Mouse (Mus musculus) MEL (cell line): Measurements from ENCODE around the gene 1700001O22Rik. TPM values are rescaled to one million over a fixed set of nuclear protein-coding genes. Genes with fewer than 3 reads are reported as not detected.

ENCODE experiments used
- DNase-seq: peaks from one replicate; pipeline ENCODE4 v3.0.0; 2011; ENCODE audit warnings: low read depth, low spot score
- H3K27ac ChIP-seq: 2 replicates; pipeline ENCODE4 v1.5.1; 2012; ENCODE audit warnings: low read depth, mild to moderate bottlenecking, control low read depth, low read length, moderate library complexity; ENCODE audit not compliant: control insufficient read depth
- H3K27me3 ChIP-seq, 2 experiments: fragments of 150-350 bp in 1 of 2; sonication (generic) in 1 of 2; 2 replicates each; pipeline ENCODE4 v1.6.1; 2012; ENCODE audit warnings: low read length in 2 of 2, mild to moderate bottlenecking in 2 of 2, improper control_type of control experiment in 1 of 2, moderate library complexity in 1 of 2; ENCODE audit not compliant: insufficient read depth in 2 of 2, control insufficient read depth in 1 of 2
- H3K36me3 ChIP-seq, 2 experiments: 2 replicates each; pipeline ENCODE4 v1.6.1; 2012 to 2014; ENCODE audit warnings: low read length in 2 of 2, improper control_type of control experiment in 1 of 2, inconsistent platforms in 1 of 2, mild to moderate bottlenecking in 1 of 2; ENCODE audit not compliant: insufficient read depth in 2 of 2, control insufficient read depth in 1 of 2
- H3K4me1 ChIP-seq, 2 experiments: fragments of 150-350 bp in 1 of 2; sonication (generic) in 1 of 2; 2 replicates each; pipeline ENCODE4 v1.6.1; 2012; ENCODE audit warnings: low read length in 2 of 2, improper control_type of control experiment in 1 of 2, mild to moderate bottlenecking in 1 of 2; ENCODE audit not compliant: insufficient read depth in 2 of 2, control insufficient read depth in 1 of 2
- H3K4me3 ChIP-seq, 2 experiments: fragments of 150-350 bp in 1 of 2; sonication (generic) in 1 of 2; 2 replicates each; pipeline ENCODE4 v1.5.1; 2012; ENCODE audit warnings: low read depth in 2 of 2, low read length in 2 of 2, mild to moderate bottlenecking in 2 of 2, moderate library complexity in 2 of 2, control low read depth in 1 of 2, improper control_type of control experiment in 1 of 2; ENCODE audit not compliant: control insufficient read depth in 1 of 2, insufficient read depth in 1 of 2
- H3K79me2 ChIP-seq: 2 replicates; pipeline ENCODE4 v1.6.1; 2012; ENCODE audit warnings: mild to moderate bottlenecking, low read length, moderate library complexity; ENCODE audit not compliant: control insufficient read depth, poor library complexity, insufficient read depth
- H3K9ac ChIP-seq: 2 replicates; pipeline ENCODE4 v1.6.1; 2012; ENCODE audit warnings: low read depth, mild to moderate bottlenecking, control low read depth, low read length, moderate library complexity; ENCODE audit not compliant: control insufficient read depth, poor library complexity, severe bottlenecking
- H3K9me3 ChIP-seq: fragments of 150-350 bp; sonication (generic); replicated peaks from 2 replicates; pipeline ENCODE4 v1.6.1; 2012; ENCODE audit warnings: mild to moderate bottlenecking, low read length, improper control_type of control experiment, moderate library complexity; ENCODE audit not compliant: insufficient read depth
- CHD1 ChIP-seq: IDR thresholded peaks from 2 replicates; pipeline ENCODE4 v1.6.1; 2012; ENCODE audit warnings: low read depth, mild to moderate bottlenecking, inconsistent platforms, low read length, improper control_type of control experiment
- ELF1 ChIP-seq: IDR thresholded peaks from 2 replicates; pipeline ENCODE4 v1.6.1; 2014; ENCODE audit warnings: low read depth, mild to moderate bottlenecking, inconsistent platforms, low read length, improper control_type of control experiment, moderate library complexity
- ETS1 ChIP-seq: IDR thresholded peaks from 2 replicates; pipeline ENCODE4 v1.6.1; 2012; ENCODE audit warnings: low read depth, mild to moderate bottlenecking, inconsistent platforms, low read length, improper control_type of control experiment, moderate library complexity
- GABPA ChIP-seq: IDR thresholded peaks from 2 replicates; pipeline ENCODE4 v1.6.1; 2012; ENCODE audit warnings: low read depth, mild to moderate bottlenecking, inconsistent platforms, low read length, improper control_type of control experiment, moderate library complexity
- GATA1 ChIP-seq: IDR thresholded peaks from 2 replicates; pipeline ENCODE4 v1.6.1; 2011; ENCODE audit warnings: low read depth, low read length, improper control_type of control experiment
- HCFC1 ChIP-seq: IDR thresholded peaks from 2 replicates; pipeline ENCODE4 v1.6.1; 2012; ENCODE audit warnings: low read depth, mild to moderate bottlenecking, inconsistent platforms, low read length, improper control_type of control experiment, moderate library complexity
- KAT2A ChIP-seq: conservative IDR thresholded peaks from 2 replicates; pipeline ENCODE4 v1.6.1; 2012; ENCODE audit warnings: low read depth, low read length, improper control_type of control experiment, inconsistent platforms
- MAX ChIP-seq: IDR thresholded peaks from 2 replicates; pipeline ENCODE4 v1.6.1; 2011; ENCODE audit warnings: low read length, improper control_type of control experiment
- MEF2A ChIP-seq: IDR thresholded peaks from 2 replicates; pipeline ENCODE4 v1.6.1; 2014; ENCODE audit warnings: low read depth, mild to moderate bottlenecking, inconsistent platforms, low read length, improper control_type of control experiment; ENCODE audit not compliant: poor library complexity, insufficient replicate concordance, severe bottlenecking; ENCODE audit errors: extremely low read depth
- MXI1 ChIP-seq: IDR thresholded peaks from 2 replicates; pipeline ENCODE4 v1.6.1; 2011; ENCODE audit warnings: mild to moderate bottlenecking, low read depth, low read length, improper control_type of control experiment
- MYB ChIP-seq: IDR thresholded peaks from 2 replicates; pipeline ENCODE4 v1.6.1; 2011; ENCODE audit warnings: mild to moderate bottlenecking, low read depth, low read length, improper control_type of control experiment
- MYC ChIP-seq: IDR thresholded peaks from 2 replicates; pipeline ENCODE4 v1.6.1; 2011; ENCODE audit warnings: low read depth, mild to moderate bottlenecking, low read length, improper control_type of control experiment, moderate library complexity
- NRF1 ChIP-seq: IDR thresholded peaks from 2 replicates; pipeline ENCODE4 v1.6.1; 2014; ENCODE audit warnings: low read depth, mild to moderate bottlenecking, inconsistent platforms, low read length, improper control_type of control experiment, moderate library complexity; ENCODE audit not compliant: poor library complexity, insufficient read depth, severe bottlenecking
- POLR2A ChIP-seq, 2 experiments: IDR thresholded peaks; 2 replicates each; pipeline ENCODE4 v1.6.1; 2011 to 2012; ENCODE audit warnings: low read length in 2 of 2, mild to moderate bottlenecking in 2 of 2, control low read depth in 1 of 2, improper control_type of control experiment in 1 of 2, low read depth in 1 of 2, moderate library complexity in 1 of 2; ENCODE audit not compliant: control insufficient read depth in 1 of 2, insufficient read depth in 1 of 2, poor library complexity in 1 of 2
- TCF12 ChIP-seq: IDR thresholded peaks from 2 replicates; pipeline ENCODE4 v1.6.1; 2014; ENCODE audit warnings: low read depth, mild to moderate bottlenecking, inconsistent platforms, low read length, improper control_type of control experiment, moderate library complexity
- ZC3H11A ChIP-seq: IDR thresholded peaks from 2 replicates; pipeline ENCODE4 v1.6.1; 2012; ENCODE audit warnings: low read depth, mild to moderate bottlenecking, inconsistent platforms, low read length, improper control_type of control experiment
- ZNF384 ChIP-seq: IDR thresholded peaks from 2 replicates; pipeline ENCODE4 v1.6.1; 2012; ENCODE audit warnings: low read depth, mild to moderate bottlenecking, inconsistent platforms, low read length, improper control_type of control experiment
- polyA plus RNA-seq, 2 experiments: library from polyadenylated mRNA; stranded (reverse) in 1 of 2; unstranded in 1 of 2; fragments of >175 nt in 1 of 2; fragments of >200 nt in 1 of 2; gene quantifications; 2 replicates each; pipeline versions ENCODE4 v1.2.1 to v1.2.4; 2012; ENCODE audit warnings: low replicate concordance in 2 of 2, low read depth in 1 of 2; ENCODE audit not compliant: insufficient read length in 2 of 2, insufficient read depth in 1 of 2, missing spikeins in 1 of 2
- total RNA-seq: library from RNA; depleted of rRNA; stranded (reverse); fragments of 300-350 nt; gene quantifications from 2 replicates; pipeline ENCODE4 v1.2.3, GENCODE M21; 2012

Gene 1700001O22Rik
- total and polyA plus RNA-seq, 3 experiments = 0.50 to 1.8 TPM; not detected in 1

GRCm38 (mm10) chr2:30754831-30755230, 48.6 kb downstream of the 1700001O22Rik start:
- no peak overlapping the region for H3K9ac ChIP-seq
- H3K4me1 ChIP-seq = peaks cover 0 to 12% of the 10 kb centered on the region in 2 experiments; a peak in 2 of 4 replicates
- H3K4me3 ChIP-seq = no peak overlapping the region
- H3K27me3 ChIP-seq = no peaks in the 10 kb centered on the region
- no peaks in the 10 kb centered on the region for H3K79me2 ChIP-seq
- DNase-seq = no peak
- H3K36me3 ChIP-seq = no peaks in the 10 kb centered on the region
- H3K27ac ChIP-seq = no peak overlapping the region
- no peak for TF ChIP-seq MXI1
- no peak for TF ChIP-seq ZNF384
- TF ChIP-seq NRF1 = no peak
- no peaks in the 10 kb centered on the region for H3K9me3 ChIP-seq

- H3K9me3 ChIP-seq = no peaks in the 10 kb centered on the region
- no peaks in the 10 kb centered on the region for H3K79me2 ChIP-seq
- H3K27me3 ChIP-seq = no peaks in the 10 kb centered on the region; a peak in 1 of 4 replicates
- TF ChIP-seq MYC (no peak), ETS1 (no peak), MYB (no peak), NRF1 (no peak), MXI1 (no peak), TCF12 (no peak), GABPA (no peak), CHD1 (no peak), HCFC1 (no peak), MAX (no peak), MEF2A (no peak), ELF1 (no peak), GATA1 (no peak), KAT2A (no peak), ZC3H11A (no peak), POLR2A (IDR thresholded peaks at IDR 0.05; ENCODE audit: control insufficient read depth in 1 of 2, insufficient read depth in 1 of 2, low read depth in 1 of 2, low read length in 2 of 2, poor library complexity in 1 of 2) (no peak)
- H3K4me3 ChIP-seq = no peak overlapping the region
- no peak for DNase-seq
- no peak overlapping the region for H3K27ac ChIP-seq
- peaks cover 0 to 5% of the 10 kb centered on the region in 2 experiments; a peak in 2 of 4 replicates for H3K4me1 ChIP-seq
- H3K36me3 ChIP-seq = no peaks in the 10 kb centered on the region
- H3K9ac ChIP-seq = no peak overlapping the region
Observed at GRCm38 (mm10) chr2:30753219-30753618, 50.2 kb downstream of the 1700001O22Rik start.
